Mouse (Mus musculus) heart, embryonic 10.5 days (tissue): Measurements from ENCODE around the gene Fam221a. TPM values are rescaled to one million over a fixed set of nuclear protein-coding genes. Genes with fewer than 3 reads are reported as not detected.

Source experiments
- DNase-seq: peaks from one replicate; pipeline ENCODE4 v3.0.0-alpha.2; 2017; ENCODE audit warnings: low spot score
- H3K27ac ChIP-seq: fragments of 300-500 bp; sonication (generic); 2 replicates; pipeline ENCODE4 v1.5.1; 2016; ENCODE audit warnings: mild to moderate bottlenecking
- H3K27me3 ChIP-seq: fragments of 300-500 bp; sonication (generic); 2 replicates; pipeline ENCODE4 v1.6.1; 2016; ENCODE audit warnings: mild to moderate bottlenecking; ENCODE audit not compliant: poor library complexity, insufficient read depth, severe bottlenecking
- H3K36me3 ChIP-seq: fragments of 300-500 bp; sonication (generic); 2 replicates; pipeline ENCODE4 v1.6.1; 2016; ENCODE audit warnings: mild to moderate bottlenecking, moderate library complexity
- H3K4me1 ChIP-seq: fragments of 300-500 bp; sonication (generic); 2 replicates; pipeline ENCODE4 v1.6.1; 2016; ENCODE audit warnings: mild to moderate bottlenecking
- H3K4me3 ChIP-seq: fragments of 300-500 bp; sonication (generic); 2 replicates; pipeline ENCODE4 v1.5.1; 2016; ENCODE audit warnings: mild to moderate bottlenecking, moderate library complexity
- H3K9me3 ChIP-seq: fragments of 300-500 bp; sonication (generic); 2 replicates; pipeline ENCODE4 v1.6.1; 2016; ENCODE audit warnings: mild to moderate bottlenecking, moderate library complexity
- WGBS: fragments of 180-500 bp; shearing (Covaris S2); methylation state at CpG from one replicate; pipeline ENCODE4 v1.1.7; 2016; 5-methylcytosine and 5-hydroxymethylcytosine counted together
- polyA plus RNA-seq: library from polyadenylated mRNA; unstranded; fragments of >200 nt; fragmentation: Nextera tagmentation; extraction: Ambion mirVana; gene quantifications from 2 replicates; pipeline ENCODE4 v1.2.1, GENCODE M21; 2016

The Fam221a gene
- polyA plus RNA-seq, 1 experiment from 2014 or later, result 3.5 TPM

DNA sequence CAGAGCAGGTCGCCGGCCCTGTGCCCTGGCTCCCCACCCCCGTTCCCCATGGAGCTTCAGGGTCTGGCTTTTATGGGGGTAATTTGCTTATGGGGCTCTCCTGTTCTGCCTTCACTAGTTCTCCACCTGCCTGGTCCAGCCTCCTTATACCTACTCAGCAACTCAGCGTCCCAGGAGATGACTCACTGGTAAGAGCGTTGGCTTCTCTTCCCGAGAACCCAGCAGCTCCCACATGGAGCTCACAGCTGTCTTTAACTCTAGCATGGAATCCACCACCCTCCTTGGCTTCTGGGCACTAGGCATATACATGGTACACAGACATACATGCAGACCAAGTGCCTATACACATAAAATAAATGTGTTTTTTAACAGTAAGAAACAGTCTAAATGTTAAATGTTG is 28.4 kb upstream of the Fam221a start:
- no peak overlapping the region for H3K27ac ChIP-seq
- H3K27me3 ChIP-seq, result no peaks in the 10 kb centered on the region
- no peak for DNase-seq
- no peak overlapping the region for H3K4me3 ChIP-seq
- no peaks in the 10 kb centered on the region for H3K4me1 ChIP-seq
- no peaks in the 10 kb centered on the region for H3K9me3 ChIP-seq
- 38% methylated on average over 6 of the region's 6 CpGs for WGBS
- no peaks in the 10 kb centered on the region for H3K36me3 ChIP-seq

DNA sequence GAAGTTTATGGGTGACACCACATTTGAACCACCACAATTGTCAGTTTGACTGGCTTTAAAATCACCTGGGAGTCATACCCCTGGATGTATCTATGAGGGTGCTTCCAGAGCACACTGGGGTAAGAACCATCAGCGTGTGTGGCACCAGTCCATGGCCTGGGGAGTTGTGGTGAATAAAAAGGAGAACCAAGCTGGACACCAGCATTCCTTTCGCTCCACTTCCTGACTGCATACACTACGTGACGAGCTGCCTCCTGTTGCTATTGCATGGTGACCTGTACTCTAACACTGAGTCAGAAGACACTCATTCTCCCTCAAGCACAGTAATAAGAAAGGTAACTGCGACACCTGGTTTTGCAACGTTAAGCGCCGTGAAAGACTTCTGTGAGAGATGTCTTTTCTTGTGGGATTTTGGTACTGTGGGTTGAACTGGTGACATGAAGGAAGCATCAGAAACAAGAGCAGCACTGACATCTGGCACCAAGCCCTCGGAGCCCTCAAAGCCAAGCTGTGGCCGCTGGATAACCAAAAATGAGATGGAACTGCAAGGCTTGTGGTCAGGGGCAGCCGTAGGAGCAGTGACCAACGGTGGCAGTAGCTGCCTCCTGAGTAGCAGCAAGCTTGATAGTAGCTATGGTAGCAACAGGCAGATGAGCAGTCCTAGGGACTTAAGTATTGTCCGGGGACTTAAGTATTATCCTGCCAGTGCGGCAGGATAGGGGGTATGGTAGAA is 23.6 kb upstream of the Fam221a start:
- WGBS, result 71% methylated on average over 14 of the region's 14 CpGs
- Histone ChIP-seq H3K4me1 (no peaks in the 10 kb centered on the region), H3K4me3 (no peak overlapping the region), H3K27me3 (no peaks in the 10 kb centered on the region), H3K36me3 (no peaks in the 10 kb centered on the region), H3K27ac (no peak overlapping the region), H3K9me3 (no peaks in the 10 kb centered on the region)
- DNase-seq, result no peak

DNA sequence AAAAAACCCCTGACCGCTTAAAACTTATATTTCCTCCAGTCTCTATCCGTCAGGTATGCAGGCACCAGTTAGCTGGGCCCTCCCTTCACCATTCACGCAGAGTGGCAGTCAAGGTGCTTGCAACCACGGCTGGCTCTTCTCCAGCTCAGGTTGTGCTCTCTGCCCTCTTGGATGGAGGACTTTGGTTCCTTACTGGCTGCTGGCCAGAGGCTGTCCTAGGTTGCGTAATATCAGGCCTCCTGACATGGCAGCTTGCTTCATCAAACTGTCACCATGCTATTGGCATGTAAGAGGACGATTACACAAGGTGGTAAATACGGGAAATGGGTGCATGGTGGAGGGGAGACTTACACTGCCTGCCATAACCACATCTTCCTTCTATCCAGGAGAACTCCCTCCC is 17.7 kb upstream of the Fam221a start:
- no peak overlapping the region for H3K4me3 ChIP-seq
- no peaks in the 10 kb centered on the region for H3K27me3 ChIP-seq
- DNase-seq, result no peak
- H3K36me3 ChIP-seq, result no peaks in the 10 kb centered on the region
- no peak overlapping the region for H3K27ac ChIP-seq
- no peaks in the 10 kb centered on the region for H3K4me1 ChIP-seq
- H3K9me3 ChIP-seq, result no peaks in the 10 kb centered on the region
- 92% methylated on average over 7 of the region's 7 CpGs for WGBS

DNA sequence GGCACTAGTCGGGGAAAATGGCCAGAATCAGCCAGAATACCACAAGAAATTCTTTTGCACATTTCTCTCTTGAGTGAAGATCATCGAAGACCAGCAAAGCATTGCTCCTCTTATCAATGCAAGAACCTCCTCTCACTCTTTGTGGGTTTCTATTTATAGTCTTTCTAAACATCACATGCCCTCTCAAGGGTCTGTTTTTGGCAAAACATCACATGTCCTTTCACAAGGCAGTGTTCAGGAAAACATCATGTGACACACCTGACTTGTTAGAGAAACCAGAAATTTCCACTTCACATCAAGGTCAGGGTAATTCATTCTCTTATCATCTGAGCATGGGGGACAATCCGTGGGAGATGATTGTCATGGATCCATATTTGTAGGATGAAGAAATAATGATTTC is 12.9 kb upstream of the Fam221a start:
- no peak overlapping the region for H3K4me3 ChIP-seq
- no peaks in the 10 kb centered on the region for H3K27me3 ChIP-seq
- no peaks in the 10 kb centered on the region for H3K36me3 ChIP-seq
- H3K4me1 ChIP-seq, result no peaks in the 10 kb centered on the region
- H3K27ac ChIP-seq, result no peak overlapping the region
- 50% methylated on average over 3 of the region's 3 CpGs for WGBS
- H3K9me3 ChIP-seq, result no peaks in the 10 kb centered on the region
- DNase-seq, result no peak

DNA sequence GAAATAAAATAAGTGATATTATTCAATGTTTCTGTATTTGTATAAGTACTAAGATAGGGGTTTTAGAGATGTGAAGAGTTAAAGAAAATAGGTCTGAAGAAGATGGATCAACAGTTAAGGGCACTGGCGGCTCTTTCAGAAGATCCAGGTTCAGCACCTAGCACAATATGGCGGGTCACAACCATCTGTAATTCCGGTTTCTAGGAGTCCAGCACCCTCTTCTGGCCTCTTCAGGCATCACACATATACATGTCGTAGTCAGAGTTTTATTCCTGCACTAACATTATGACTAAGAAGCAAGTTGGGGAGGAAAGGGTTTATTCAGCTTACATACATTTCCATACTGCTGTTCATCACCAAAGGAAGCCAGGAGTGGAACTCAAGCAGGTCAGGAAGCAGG is 12.4 kb upstream of the Fam221a start:
- no peaks in the 10 kb centered on the region for H3K36me3 ChIP-seq
- 64% methylated on average over 4 of the region's 4 CpGs for WGBS
- no peak overlapping the region for H3K4me3 ChIP-seq
- H3K27me3 ChIP-seq, result no peaks in the 10 kb centered on the region
- no peaks in the 10 kb centered on the region for H3K4me1 ChIP-seq
- no peaks in the 10 kb centered on the region for H3K9me3 ChIP-seq
- H3K27ac ChIP-seq, result no peak overlapping the region
- no peak for DNase-seq

DNA sequence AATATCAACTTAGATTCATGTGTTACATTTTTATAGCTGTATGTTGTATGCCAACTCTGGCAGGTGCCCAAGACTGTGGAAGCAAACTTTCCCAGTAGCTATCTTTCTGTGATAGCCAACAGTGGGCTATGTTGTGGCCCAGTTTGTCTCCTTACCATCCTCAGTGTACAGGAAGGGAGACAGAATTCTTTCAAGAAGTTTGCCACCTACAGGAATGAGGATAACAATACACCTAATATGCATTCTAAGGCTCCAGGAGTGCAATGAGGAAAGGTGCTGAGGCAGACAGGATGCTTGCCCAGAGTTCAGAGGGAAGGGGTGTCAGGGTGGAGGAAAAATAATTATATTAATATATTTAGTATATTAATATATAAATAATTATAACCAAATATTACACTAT is 7.1 kb upstream of the Fam221a start:
- Histone ChIP-seq H3K36me3 (no peaks in the 10 kb centered on the region), H3K27me3 (no peaks in the 10 kb centered on the region), H3K4me1 (no peaks in the 10 kb centered on the region), H3K27ac (no peak overlapping the region), H3K4me3 (no peak overlapping the region), H3K9me3 (no peaks in the 10 kb centered on the region)
- DNase-seq, result no peak

DNA sequence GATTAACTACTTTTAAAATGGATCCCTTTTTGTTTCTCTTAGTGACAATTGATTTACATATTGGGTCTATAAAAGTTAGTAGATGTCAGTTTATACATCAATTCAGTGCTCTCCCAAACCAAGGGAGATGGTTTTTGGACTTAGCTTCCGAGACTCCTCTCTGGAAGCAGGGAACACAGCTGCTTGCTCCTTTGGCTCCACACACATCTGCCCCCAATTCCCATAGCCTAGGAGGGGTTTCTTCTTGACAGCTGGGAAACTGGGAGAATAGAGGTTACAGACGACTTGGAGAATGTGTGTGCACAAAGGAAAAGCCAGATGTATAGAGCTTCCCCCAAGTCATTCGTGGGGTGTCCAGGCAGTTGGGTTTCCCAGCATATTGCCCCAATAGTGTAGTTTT is 673 bp downstream of the Fam221a start:
- DNase-seq, result no peak
- Histone ChIP-seq H3K27ac (peak overlapping the region; percentile 89; the same call in 1 of the 2 replicates), H3K4me1 (peaks cover 15% of the 10 kb centered on the region), H3K4me3 (peak overlapping the region; percentile 72), H3K9me3 (no peaks in the 10 kb centered on the region), H3K36me3 (no peaks in the 10 kb centered on the region), H3K27me3 (no peaks in the 10 kb centered on the region)
- WGBS, result 59% methylated on average over 3 of the region's 3 CpGs

DNA sequence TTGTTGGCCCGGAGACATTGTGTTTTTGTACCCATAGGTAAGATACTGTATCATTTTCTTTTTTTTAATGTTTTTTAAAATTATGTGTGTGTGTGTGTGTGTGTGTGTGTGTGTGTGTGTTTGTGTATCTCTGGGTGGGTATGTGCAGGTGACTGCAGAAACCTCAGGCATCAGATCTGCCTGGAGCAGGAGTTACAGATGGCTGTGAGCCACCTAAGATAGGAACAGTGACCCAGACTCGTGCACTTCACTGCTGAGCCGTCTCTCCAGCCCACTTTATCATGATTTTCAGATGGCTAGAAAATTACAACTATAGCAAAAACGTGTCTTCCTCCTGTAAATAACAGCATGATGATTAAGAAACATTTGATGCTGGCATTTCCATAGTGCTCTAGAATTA is 5.2 kb downstream of the Fam221a start:
- no peak for DNase-seq
- WGBS, result 68% methylated on average over 4 of the region's 4 CpGs
- H3K9me3 ChIP-seq, result no peaks in the 10 kb centered on the region

DNA sequence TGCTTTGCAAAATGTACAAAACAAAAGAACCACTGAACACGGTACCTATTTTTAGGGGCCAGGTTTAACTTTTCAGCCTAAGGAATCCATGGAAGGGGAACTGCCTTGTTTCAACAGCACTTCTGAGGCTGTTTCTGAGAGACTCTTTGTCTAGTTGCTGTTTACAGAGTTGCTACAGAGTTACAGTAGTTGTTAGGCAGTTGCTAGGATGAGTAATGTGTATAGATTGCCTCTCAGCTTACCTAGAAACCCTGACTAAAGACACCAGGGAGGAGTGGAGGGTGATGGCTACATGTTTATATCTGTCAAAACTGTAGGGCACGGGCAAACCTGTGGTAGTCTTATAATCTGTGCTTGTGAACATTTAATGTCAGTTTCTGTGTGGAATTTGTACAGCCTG is 6.4 kb downstream of the Fam221a start:
- no peak overlapping the region for H3K4me3 ChIP-seq
- H3K27me3 ChIP-seq, result no peaks in the 10 kb centered on the region
- no peaks in the 10 kb centered on the region for H3K36me3 ChIP-seq
- peaks cover 6% of the 10 kb centered on the region for H3K4me1 ChIP-seq
- WGBS, result 65% methylated on average over 2 of the region's 2 CpGs
- H3K27ac ChIP-seq, result no peak overlapping the region
- no peaks in the 10 kb centered on the region for H3K9me3 ChIP-seq
- DNase-seq, result no peak

More for the DNA sequence above, 5.2 kb downstream of the Fam221a start:
- Histone ChIP-seq H3K4me1 (peaks cover 9% of the 10 kb centered on the region), H3K27ac (no peak overlapping the region), H3K4me3 (no peak overlapping the region), H3K36me3 (no peaks in the 10 kb centered on the region), H3K27me3 (no peaks in the 10 kb centered on the region)

DNA sequence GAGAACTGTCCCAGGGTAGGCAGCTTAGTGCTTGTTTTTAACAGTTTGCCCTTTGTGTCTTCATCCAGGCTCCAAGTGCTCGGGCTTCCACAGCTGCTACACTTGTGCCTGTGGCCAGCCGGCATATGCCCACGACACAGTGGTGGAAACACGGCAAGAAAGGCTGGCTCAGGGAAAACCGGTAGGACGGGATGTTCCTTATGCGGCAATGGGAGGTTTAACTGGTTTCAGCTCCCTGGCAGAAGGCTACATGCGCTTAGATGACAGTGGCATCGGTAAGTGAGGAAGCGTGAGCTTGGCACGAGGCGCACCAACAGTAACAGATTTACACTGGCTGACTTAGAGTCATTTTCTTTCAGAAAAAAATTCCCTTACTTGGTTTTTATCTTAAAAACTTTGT is 10.8 kb downstream of the Fam221a start:
- Histone ChIP-seq H3K4me3 (no peak overlapping the region), H3K27me3 (no peaks in the 10 kb centered on the region), H3K4me1 (peaks cover 6% of the 10 kb centered on the region), H3K36me3 (peaks cover 7% of the 10 kb centered on the region; the same call in 1 of the 2 replicates), H3K27ac (no peak overlapping the region), H3K9me3 (no peaks in the 10 kb centered on the region)
- DNase-seq, result no peak
- WGBS, result 51% methylated on average over 12 of the region's 12 CpGs

DNA sequence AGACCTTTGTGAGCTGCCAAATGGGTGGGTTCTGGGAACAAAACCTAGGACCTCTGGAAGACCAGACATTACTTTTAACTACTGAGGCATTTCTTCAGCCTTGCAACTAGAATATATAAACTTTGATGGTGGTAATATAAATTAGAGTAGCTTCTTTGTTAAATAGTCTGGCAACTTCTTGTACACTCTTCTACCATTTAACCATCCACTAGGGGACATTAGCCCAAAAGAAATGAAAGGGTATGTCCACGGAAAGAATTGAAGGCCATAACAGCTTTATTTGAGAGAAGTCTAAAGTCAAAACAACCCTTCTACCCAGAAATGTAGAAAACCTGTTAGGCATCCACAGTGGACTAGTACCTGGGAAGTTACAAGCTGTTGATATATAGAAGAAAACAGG is 26.7 kb downstream of the Fam221a start:
- Histone ChIP-seq H3K9me3 (peaks cover 3% of the 10 kb centered on the region; the same call in 1 of the 2 replicates), H3K4me1 (no peaks in the 10 kb centered on the region), H3K4me3 (no peak overlapping the region), H3K27ac (no peak overlapping the region), H3K27me3 (no peaks in the 10 kb centered on the region), H3K36me3 (no peaks in the 10 kb centered on the region)
- 59% methylated on average over 1 of the region's 1 CpGs for WGBS
- DNase-seq, result no peak

DNA sequence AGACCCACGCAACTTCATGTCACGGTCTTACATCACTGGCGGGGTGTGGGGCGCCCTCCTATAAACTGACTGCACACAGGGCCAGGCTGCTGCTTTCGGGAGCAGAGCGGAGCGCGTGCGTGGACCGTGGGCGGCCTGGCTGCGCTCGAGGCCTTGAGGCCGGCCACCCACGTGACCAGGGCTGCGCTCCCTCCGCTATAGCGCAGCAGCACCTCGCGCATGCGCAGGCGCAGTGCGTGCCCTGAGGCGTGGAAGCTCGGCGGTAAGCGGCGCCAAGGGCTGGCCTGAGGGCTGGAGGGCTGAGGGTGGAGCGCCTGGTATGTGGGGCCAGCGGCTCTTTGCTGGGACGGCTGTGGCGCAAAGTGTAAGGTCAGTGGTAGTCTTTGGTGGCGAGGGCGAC is 27.8 kb downstream of the Fam221a start, which contains the start of gene Stk31:
Gene Stk31 (plus strand): TSS at position 289 of the 400 bp plus-strand sequence.
- no peak within 1 kb of the TSS for H3K27ac ChIP-seq
- no peaks in the 10 kb centered on the region for H3K27me3 ChIP-seq
- 75% methylated on average over 34 of the region's 34 CpGs for WGBS

DNA sequence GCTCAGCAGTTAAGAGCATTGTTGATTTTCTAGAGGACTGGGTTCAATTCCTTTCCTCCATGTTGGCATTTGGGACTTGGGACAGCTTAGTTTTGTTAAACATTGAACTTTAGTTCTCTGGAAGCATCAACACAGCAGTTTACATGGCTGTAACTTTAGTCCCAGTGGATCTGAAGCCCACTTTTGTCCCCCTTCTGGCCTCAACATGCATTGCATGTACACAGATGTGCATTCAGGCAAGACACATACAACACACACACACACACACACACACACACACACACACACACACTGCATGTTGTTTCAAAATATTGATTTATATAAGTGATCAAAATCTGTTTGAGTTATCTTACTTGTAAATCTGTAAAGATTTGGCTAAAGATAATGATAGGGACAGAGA is 29.9 kb downstream of the Fam221a start:
- Histone ChIP-seq H3K9me3 (peaks cover 3% of the 10 kb centered on the region; the same call in 1 of the 2 replicates), H3K36me3 (no peaks in the 10 kb centered on the region), H3K27me3 (no peaks in the 10 kb centered on the region), H3K4me3 (no peak overlapping the region), H3K4me1 (no peaks in the 10 kb centered on the region), H3K27ac (no peak overlapping the region)
- peak; percentile 74 for DNase-seq

More for the DNA sequence above, 27.8 kb downstream of the Fam221a start, which contains the start of gene Stk31:
- Histone ChIP-seq H3K4me1 (no peaks in the 10 kb centered on the region), H3K36me3 (no peaks in the 10 kb centered on the region), H3K9me3 (peaks cover 3% of the 10 kb centered on the region; the same call in 1 of the 2 replicates), H3K4me3 (no peak within 1 kb of the TSS)
- no peak for DNase-seq

DNA sequence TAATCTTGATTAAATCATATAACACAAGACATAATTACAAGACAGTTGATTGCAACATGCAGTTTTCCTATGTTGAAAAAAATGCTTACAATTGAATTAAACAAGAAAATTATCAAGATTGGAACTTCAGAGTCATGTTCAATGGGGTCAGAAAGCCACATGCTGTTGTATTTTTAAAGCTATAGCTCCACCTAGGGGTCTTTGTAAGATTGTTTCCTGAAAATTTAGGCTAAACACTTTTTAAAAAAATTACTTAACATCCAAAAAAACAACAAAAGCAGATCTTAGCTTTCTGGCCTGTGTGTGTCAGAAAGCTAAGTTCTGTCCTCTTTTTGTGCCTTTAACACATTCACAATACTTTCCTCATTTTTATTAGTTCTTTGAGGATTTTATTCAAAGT is 30.8 kb downstream of the Fam221a start:
- Histone ChIP-seq H3K9me3 (peaks cover 3% of the 10 kb centered on the region; the same call in 1 of the 2 replicates), H3K27me3 (no peaks in the 10 kb centered on the region), H3K4me3 (no peak overlapping the region), H3K27ac (no peak overlapping the region), H3K36me3 (no peaks in the 10 kb centered on the region), H3K4me1 (no peaks in the 10 kb centered on the region)
- no peak for DNase-seq
